Mouse (Mus musculus) macrophage (primary cell): ENCODE results near the gene Apof. TPM values are rescaled to one million over a fixed set of nuclear protein-coding genes. Genes with fewer than 3 reads are reported as not detected.
A peak's percentile ranks its signal among the peaks of the same experiment; 100 is the strongest.
"Not testable (repeated sequence)": the region's sequence is repeated elsewhere in the genome, so short reads cannot be mapped to it uniquely, and the experiment has no call there.

ENCODE experiments used
- H3K27ac ChIP-seq: fragments of 350-480 bp; formaldehyde crosslinking; 2 replicates; pipeline ENCODE4 v1.9.0; 2021
- H3K36me3 ChIP-seq: fragments of 350-480 bp; formaldehyde crosslinking; 2 replicates; pipeline ENCODE4 v1.9.0; 2021; ENCODE audit errors: inconsistent target
- H3K4me3 ChIP-seq: fragments of 350-480 bp; formaldehyde crosslinking; 2 replicates; pipeline ENCODE4 v1.9.0; 2021; ENCODE audit errors: inconsistent target
- H3K79me2 ChIP-seq: fragments of 350-480 bp; formaldehyde crosslinking; 2 replicates; pipeline ENCODE4 v1.9.0; 2021; ENCODE audit errors: inconsistent target
- WGBS: methylation state at CpG from one replicate; pipeline ENCODE4 v1.1.7; 2026; ENCODE audit warnings: inconsistent platforms; ENCODE audit not compliant: missing documents; 5-methylcytosine and 5-hydroxymethylcytosine counted together
- polyA plus RNA-seq: library from polyadenylated mRNA; stranded (reverse); fragments of 250-400 nt; gene quantifications from 3 replicates; pipeline ENCODE4 v1.2.4, GENCODE M21; 2018; ENCODE audit warnings: inconsistent platforms

The Apof gene
- polyA plus RNA-seq, 1 experiment from 2014 or later: 0.16 TPM

GRCm38 (mm10) chr10:128240131-128240530, 28.3 kb upstream of the Apof start:
- 97% methylated on average over 18 of the region's 18 CpGs for WGBS
- Histone ChIP-seq H3K4me3 (no peak overlapping the region), H3K27ac (no peak overlapping the region), H3K36me3 (peaks cover 13% of the 10 kb centered on the region; the same call in 1 of the 2 replicates), H3K79me2 (peaks cover 8% of the 10 kb centered on the region; the same call in 1 of the 2 replicates)

GRCm38 (mm10) chr10:128243252-128243651, 25.2 kb upstream of the Apof start:
- Histone ChIP-seq H3K27ac (no peak overlapping the region), H3K4me3 (no peak overlapping the region), H3K36me3 (peaks cover 33% of the 10 kb centered on the region; the same call in 1 of the 2 replicates), H3K79me2 (no peaks in the 10 kb centered on the region)
- 99% methylated on average over 8 of the region's 8 CpGs for WGBS

- WGBS: 94% methylated on average over 15 of the region's 15 CpGs
- no peak overlapping the region for H3K27ac ChIP-seq
- H3K36me3 ChIP-seq: peaks cover 34% of the 10 kb centered on the region; the same call in 1 of the 2 replicates
- H3K4me3 ChIP-seq: no peak overlapping the region
- no peaks in the 10 kb centered on the region for H3K79me2 ChIP-seq
These were observed 24.4 kb upstream of the Apof start for GRCm38 (mm10) chr10:128244121-128244520.

GRCm38 (mm10) chr10:128247020-128247732, 21.3 kb upstream of the Apof start:
- no peak overlapping the region for H3K4me3 ChIP-seq
- 96% methylated on average over 17 of the region's 17 CpGs for WGBS
- H3K27ac ChIP-seq: no peak overlapping the region
- no peaks in the 10 kb centered on the region for H3K79me2 ChIP-seq
- H3K36me3 ChIP-seq: peaks cover 46% of the 10 kb centered on the region; the same call in 1 of the 2 replicates

GRCm38 (mm10) chr10:128250565-128250964, 17.9 kb upstream of the Apof start:
- Histone ChIP-seq H3K36me3 (peaks cover 42% of the 10 kb centered on the region; the same call in 1 of the 2 replicates), H3K4me3 (no peak overlapping the region), H3K27ac (no peak overlapping the region), H3K79me2 (no peaks in the 10 kb centered on the region)
- 75% methylated on average over 13 of the region's 13 CpGs for WGBS

- peaks cover 23% of the 10 kb centered on the region; the same call in 1 of the 2 replicates for H3K36me3 ChIP-seq
- no peaks in the 10 kb centered on the region for H3K79me2 ChIP-seq
- 94% methylated on average over 4 of the region's 4 CpGs for WGBS
- H3K4me3 ChIP-seq: no peak within 1 kb of the TSS
- no peak within 1 kb of the TSS for H3K27ac ChIP-seq
These were observed 14.7 kb upstream of the Apof start, which contains the start of gene Apon for GRCm38 (mm10) chr10:128253677-128254255. Gene Apon (plus strand): TSS chr10:128254096.

GRCm38 (mm10) chr10:128255925-128256324, 12.5 kb upstream of the Apof start:
- Histone ChIP-seq H3K79me2 (no peaks in the 10 kb centered on the region), H3K36me3 (peaks cover 9% of the 10 kb centered on the region; the same call in 1 of the 2 replicates), H3K27ac (no peak overlapping the region), H3K4me3 (no peak overlapping the region)
- 96% methylated on average over 8 of the region's 8 CpGs for WGBS

GRCm38 (mm10) chr10:128256328-128256727, 12.1 kb upstream of the Apof start:
- Histone ChIP-seq H3K36me3 (peaks cover 9% of the 10 kb centered on the region; the same call in 1 of the 2 replicates), H3K27ac (no peak overlapping the region), H3K79me2 (no peaks in the 10 kb centered on the region), H3K4me3 (no peak overlapping the region)
- 87% methylated on average over 8 of the region's 8 CpGs for WGBS

- Histone ChIP-seq H3K4me3 (no peak overlapping the region), H3K36me3 (no peaks in the 10 kb centered on the region), H3K79me2 (no peaks in the 10 kb centered on the region), H3K27ac (peak overlapping the region; percentile 61)
- WGBS: 2% methylated on average over 4 of the region's 4 CpGs
These were observed 9.5 kb upstream of the Apof start for GRCm38 (mm10) chr10:128258953-128259352.

GRCm38 (mm10) chr10:128259946-128260345, 8.5 kb upstream of the Apof start:
- Histone ChIP-seq H3K4me3 (no peak overlapping the region), H3K36me3 (no peaks in the 10 kb centered on the region), H3K79me2 (no peaks in the 10 kb centered on the region), H3K27ac (no peak overlapping the region)
- WGBS: 85% methylated on average over 5 of the region's 5 CpGs

- WGBS: 98% methylated on average over 6 of the region's 7 CpGs
These were observed 8.1 kb upstream of the Apof start for GRCm38 (mm10) chr10:128260376-128260775.

GRCm38 (mm10) chr10:128262300-128262699, 6.2 kb upstream of the Apof start:
- Histone ChIP-seq H3K27ac (no peak overlapping the region), H3K79me2 (no peaks in the 10 kb centered on the region), H3K4me3 (no peak overlapping the region), H3K36me3 (no peaks in the 10 kb centered on the region)
- WGBS: 95% methylated on average over 22 of the region's 22 CpGs

More at GRCm38 (mm10) chr10:128260376-128260775, 8.1 kb upstream of the Apof start:
- not testable (repeated sequence) for H3K27ac ChIP-seq, H3K4me3 ChIP-seq, H3K79me2 ChIP-seq, H3K36me3 ChIP-seq

- no peak overlapping the region for H3K4me3 ChIP-seq
- H3K79me2 ChIP-seq: no peaks in the 10 kb centered on the region
- whole genome bisulfite sequencing: 48% methylated on average over 6 of the region's 6 CpGs
- H3K36me3 ChIP-seq: no peaks in the 10 kb centered on the region
- H3K27ac ChIP-seq: no peak overlapping the region
These were observed 4.8 kb upstream of the Apof start for GRCm38 (mm10) chr10:128263393-128264310.

GRCm38 (mm10) chr10:128269206-128269910, 887 bp downstream of the Apof start:
- peaks cover 41% of the 10 kb centered on the region for H3K79me2 ChIP-seq
- WGBS: 98% methylated on average over 15 of the region's 16 CpGs
- peak overlapping the region; percentile 95 for H3K4me3 ChIP-seq
- H3K36me3 ChIP-seq: peaks cover 14% of the 10 kb centered on the region; the same call in 1 of the 2 replicates
- peak overlapping the region; percentile 86 for H3K27ac ChIP-seq
